Mouse (Mus musculus): ENCODE measurements around the gene B3gnt5.
"Not testable (repeated sequence)": the region's sequence is repeated elsewhere in the genome, so short reads cannot be mapped to it uniquely, and the experiment has no call there.

B3gnt5 gene

GRCm38 (mm10) chr16:19760074-19760473 lies at the start of gene B3gnt5:
Gene B3gnt5, plus strand, starts transcription at chr16:19760208.
- DNase-seq = peak; percentile 88

- DNase-seq = peak; percentile 33
These were observed 39.0 kb upstream of the B3gnt5 start for GRCm38 (mm10) chr16:19720959-19721358.

GRCm38 (mm10) chr16:19724139-19724538 lies 35.9 kb upstream of the B3gnt5 start:
- DNase-seq = not testable (repeated sequence)

GRCm38 (mm10) chr16:19732896-19733295 lies 27.1 kb upstream of the B3gnt5 start:
- DNase-seq = no peak

GRCm38 (mm10) chr16:19760505-19761496 lies 793 bp downstream of the B3gnt5 start:
- DNase-seq = peak; percentile 16

GRCm38 (mm10) chr16:19761691-19762090 lies 1.7 kb downstream of the B3gnt5 start:
- peak; percentile 46 for DNase-seq

GRCm38 (mm10) chr16:19766107-19766506 lies 6.1 kb downstream of the B3gnt5 start:
- DNase-seq = peak; percentile 8

- no peak for DNase-seq
These were observed 8.0 kb downstream of the B3gnt5 start for GRCm38 (mm10) chr16:19768046-19768445.

GRCm38 (mm10) chr16:19772013-19772412 lies 12.0 kb downstream of the B3gnt5 start:
- no peak for DNase-seq

GRCm38 (mm10) chr16:19786386-19787090 lies 26.5 kb downstream of the B3gnt5 start:
- DNase-seq = no peak

- DNase-seq = no peak
These were observed 29.9 kb downstream of the B3gnt5 start for GRCm38 (mm10) chr16:19789914-19790313.

GRCm38 (mm10) chr16:19818801-19819200 lies 58.8 kb downstream of the B3gnt5 start:
- no peak for DNase-seq
